Mouse (Mus musculus): ENCODE data around the gene Vav3. TPM values are rescaled to one million over a fixed set of nuclear protein-coding genes. Genes with fewer than 3 reads are reported as not detected.
A peak's percentile ranks its signal among the peaks of the same experiment; 100 is the strongest.

Vav3 gene
- polyA plus RNA-seq, 1 experiment from 2014 or later, result 28.3 TPM

DNA sequence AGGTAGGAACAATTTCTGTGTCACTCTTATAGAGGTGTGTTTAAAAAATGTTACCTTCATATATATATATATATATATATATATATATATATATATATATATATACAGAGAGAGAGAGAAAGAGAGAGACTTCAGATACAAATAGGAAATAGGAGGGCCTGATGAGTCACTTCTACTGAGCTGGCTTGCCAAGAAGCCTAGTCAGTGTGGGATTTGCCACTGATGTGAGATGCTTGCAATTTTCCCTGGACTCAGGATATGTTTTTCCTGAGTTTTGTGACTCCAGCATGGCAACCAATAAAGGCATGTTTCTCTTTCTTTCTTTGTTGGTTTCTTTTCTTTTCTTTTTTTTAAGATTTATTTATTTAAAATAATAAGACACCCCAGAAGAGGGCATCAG is 374.0 kb downstream of the Vav3 start:
- no peak for TF ChIP-seq CTCF (IDR thresholded peaks at IDR 0.05; ENCODE audit: low read depth)
- ATAC-seq (replicated peaks; ENCODE audit: low FRiP score, low read depth), result no peak
- H3K4me2 ChIP-seq (ENCODE audit: low read length), result no peak overlapping the region
- DNase-seq (ENCODE audit: low spot score), result no peak
- H3K4me3 ChIP-seq (replicated peaks; ENCODE audit: low read depth, low read length), result no peak overlapping the region
- H3K9ac ChIP-seq (ENCODE audit: low read depth, low read length), result no peak overlapping the region
- no peak overlapping the region for H3K27ac ChIP-seq
- H3K36me3 ChIP-seq (ENCODE audit: insufficient read depth, low read length), result no peaks in the 10 kb centered on the region
- no peaks in the 10 kb centered on the region for H3K9me3 ChIP-seq (replicated peaks; ENCODE audit: low read length)
- H3K4me1 ChIP-seq (replicated peaks; ENCODE audit: insufficient read depth, low read length), result no peaks in the 10 kb centered on the region
- no peaks in the 10 kb centered on the region for H3K27me3 ChIP-seq (ENCODE audit: insufficient read depth, low read length)

DNA sequence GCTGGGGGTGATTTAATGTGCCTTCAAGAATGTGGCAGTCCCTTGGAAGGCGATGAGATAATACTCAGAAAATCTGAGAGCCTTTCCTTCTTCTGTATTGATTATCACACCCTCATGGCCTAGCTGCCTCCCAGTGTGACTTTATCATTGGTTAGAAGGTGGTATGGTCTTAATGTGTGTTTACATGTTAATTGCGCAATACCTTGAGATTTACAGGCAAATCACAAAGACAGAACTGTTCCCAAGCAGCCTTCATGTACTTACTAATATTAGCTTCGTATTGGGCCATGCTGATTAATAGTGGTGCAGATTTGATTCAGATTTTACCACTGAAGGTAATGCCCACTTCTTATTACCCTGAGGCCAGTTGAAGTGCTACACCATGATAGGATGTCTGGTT is 381.3 kb downstream of the Vav3 start:
- Histone ChIP-seq H3K4me1 (replicated peaks; ENCODE audit: insufficient read depth, low read length) (no peaks in the 10 kb centered on the region), H3K27me3 (ENCODE audit: insufficient read depth, low read length) (no peaks in the 10 kb centered on the region), H3K36me3 (ENCODE audit: insufficient read depth, low read length) (no peaks in the 10 kb centered on the region), H3K4me3 (replicated peaks; ENCODE audit: low read depth, low read length) (no peak overlapping the region), H3K9ac (ENCODE audit: low read depth, low read length) (no peak overlapping the region), H3K4me2 (ENCODE audit: low read length) (no peak overlapping the region), H3K27ac (no peak overlapping the region), H3K9me3 (replicated peaks; ENCODE audit: low read length) (no peaks in the 10 kb centered on the region)
- no peak for TF ChIP-seq CTCF (IDR thresholded peaks at IDR 0.05; ENCODE audit: low read depth)
- no peak for ATAC-seq (replicated peaks; ENCODE audit: low FRiP score, low read depth)
- 89% methylated on average over 3 of the region's 3 CpGs for WGBS
- DNase-seq (ENCODE audit: low spot score), result no peak

DNA sequence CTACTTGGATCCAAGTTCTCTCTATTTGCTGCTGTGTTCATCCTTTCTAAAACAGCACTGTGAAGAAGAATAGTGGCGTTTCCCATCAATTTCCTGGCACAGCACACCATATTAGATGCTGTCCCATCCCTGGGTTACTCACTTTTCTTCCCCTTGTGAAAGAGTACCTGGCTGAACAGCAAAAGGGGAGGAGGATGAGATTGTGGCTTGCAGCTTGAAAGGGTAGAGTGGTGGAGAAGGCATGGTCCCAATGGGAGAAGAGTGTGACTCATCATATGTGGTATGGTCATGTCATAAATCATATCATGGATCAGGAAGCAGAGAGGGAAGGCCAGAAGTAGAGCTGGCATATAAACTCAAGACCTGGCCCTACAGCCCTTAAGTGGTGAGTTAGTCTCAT is 386.3 kb downstream of the Vav3 start:
- H3K4me2 ChIP-seq (ENCODE audit: low read length), result no peak overlapping the region
- no peak for TF ChIP-seq CTCF (IDR thresholded peaks at IDR 0.05; ENCODE audit: low read depth)
- no peaks in the 10 kb centered on the region for H3K27me3 ChIP-seq (ENCODE audit: insufficient read depth, low read length)
- H3K9me3 ChIP-seq (replicated peaks; ENCODE audit: low read length), result no peaks in the 10 kb centered on the region
- no peak for DNase-seq (ENCODE audit: low spot score)
- H3K36me3 ChIP-seq (ENCODE audit: insufficient read depth, low read length), result no peaks in the 10 kb centered on the region
- 89% methylated on average over 1 of the region's 1 CpGs for WGBS
- H3K4me1 ChIP-seq (replicated peaks; ENCODE audit: insufficient read depth, low read length), result no peaks in the 10 kb centered on the region
- ATAC-seq (replicated peaks; ENCODE audit: low FRiP score, low read depth), result no peak
- no peak overlapping the region for H3K4me3 ChIP-seq (replicated peaks; ENCODE audit: low read depth, low read length)
- H3K27ac ChIP-seq, result no peak overlapping the region
- H3K9ac ChIP-seq (ENCODE audit: low read depth, low read length), result no peak overlapping the region

DNA sequence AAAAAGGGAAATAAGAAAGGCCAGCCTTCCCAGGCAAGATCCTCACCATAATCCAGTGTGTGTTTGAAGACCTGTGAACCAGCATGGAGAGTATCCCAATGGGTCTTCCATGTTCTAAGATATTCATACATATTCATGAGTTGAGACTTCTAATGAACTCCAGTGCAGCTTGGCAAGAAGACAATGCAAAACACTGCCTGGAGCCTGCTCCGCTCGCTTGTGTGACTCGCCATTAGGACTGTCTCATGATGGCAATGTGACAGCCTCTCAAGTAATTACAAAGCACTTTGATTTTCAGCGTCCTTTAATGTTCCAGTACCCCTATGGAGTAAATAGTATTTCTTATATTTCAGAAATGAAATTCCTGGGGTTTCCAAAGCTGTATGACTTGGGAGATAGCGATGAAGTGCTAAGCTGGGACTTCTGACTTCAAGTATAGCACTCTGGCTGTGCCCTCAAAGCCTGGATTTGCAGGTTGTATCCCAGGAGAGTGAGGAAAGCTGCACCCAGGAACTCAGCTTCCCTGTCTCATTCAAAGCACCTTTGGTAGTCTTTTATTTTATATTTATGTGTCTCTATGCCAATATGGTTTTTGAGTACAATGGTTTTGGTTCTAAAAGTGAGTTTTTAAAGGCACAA is 391.3 kb downstream of the Vav3 start:
- H3K9ac ChIP-seq (ENCODE audit: low read depth, low read length), result no peak overlapping the region
- no peak for DNase-seq (ENCODE audit: low spot score)
- no peak overlapping the region for H3K4me3 ChIP-seq (replicated peaks; ENCODE audit: low read depth, low read length)
- no peaks in the 10 kb centered on the region for H3K27me3 ChIP-seq (ENCODE audit: insufficient read depth, low read length)
- H3K27ac ChIP-seq, result no peak overlapping the region
- WGBS, result 78% methylated on average over 5 of the region's 5 CpGs
- H3K9me3 ChIP-seq (replicated peaks; ENCODE audit: low read length), result no peaks in the 10 kb centered on the region
- H3K36me3 ChIP-seq (ENCODE audit: insufficient read depth, low read length), result no peaks in the 10 kb centered on the region
- ATAC-seq (replicated peaks; ENCODE audit: low FRiP score, low read depth), result no peak
- H3K4me2 ChIP-seq (ENCODE audit: low read length), result no peak overlapping the region
- H3K4me1 ChIP-seq (replicated peaks; ENCODE audit: insufficient read depth, low read length), result no peaks in the 10 kb centered on the region
- no peak for TF ChIP-seq CTCF (IDR thresholded peaks at IDR 0.05; ENCODE audit: low read depth)

- no peak overlapping the region for H3K4me2 ChIP-seq (ENCODE audit: low read length)
- TF ChIP-seq CTCF (IDR thresholded peaks at IDR 0.05; ENCODE audit: low read depth), result peak; percentile 79
- no peak overlapping the region for H3K4me3 ChIP-seq (replicated peaks; ENCODE audit: low read depth, low read length)
- H3K4me1 ChIP-seq (replicated peaks; ENCODE audit: insufficient read depth, low read length), result no peaks in the 10 kb centered on the region
- H3K27me3 ChIP-seq (ENCODE audit: insufficient read depth, low read length), result no peaks in the 10 kb centered on the region
- ATAC-seq (replicated peaks; ENCODE audit: low FRiP score, low read depth), result peak; percentile 80; the same call in 1 of the 2 replicates
- H3K36me3 ChIP-seq (ENCODE audit: insufficient read depth, low read length), result no peaks in the 10 kb centered on the region
- WGBS, result 50% methylated on average over 10 of the region's 10 CpGs
- H3K9ac ChIP-seq (ENCODE audit: low read depth, low read length), result no peak overlapping the region
- H3K9me3 ChIP-seq (replicated peaks; ENCODE audit: low read length), result no peaks in the 10 kb centered on the region
- peak; percentile 65 for DNase-seq (ENCODE audit: low spot score)
- no peak overlapping the region for H3K27ac ChIP-seq
Measured at GRCm38 (mm10) chr3:109732327-109733182, 392.1 kb downstream of the Vav3 start.

Other genes with a start within 250 kb of the Vav3 start
- 14.8 and 17.9 TPM in 2 replicates for gene Slc25a24, start 217.5 kb upstream of the Vav3 start, polyA plus RNA-seq (2015; fragmentation: Nextera tagmentation; extraction: Ambion mirVana)

All from kidney, postnatal 0 days (tissue).